Mouse (Mus musculus) thymus, adult 2 months (tissue): ENCODE measurements at regions not wholly inside any gene's neighbourhood (a gene's known extent, or its start where the extent isn't known, plus 50 kb on each side); places are given as distances from the start of the nearest gene placed in this dataset.

Experiments
- DNase-seq: peaks from one replicate; pipeline ENCODE4 v3.0.0; 2021
- H3K27ac ChIP-seq: fragments of 200-500 bp; 2 replicates; pipeline ENCODE4 v1.5.1; 2012; ENCODE audit warnings: low read length, control low read depth; ENCODE audit not compliant: control insufficient read depth, insufficient read depth
- H3K27me3 ChIP-seq: fragments of 200-500 bp; 2 replicates; pipeline ENCODE4 v1.6.1; 2012; ENCODE audit warnings: mild to moderate bottlenecking, low read length, moderate library complexity, mixed read lengths; ENCODE audit not compliant: control insufficient read depth, insufficient read depth
- H3K36me3 ChIP-seq: fragments of 200-500 bp; 2 replicates; pipeline ENCODE4 v1.6.1; 2012; ENCODE audit warnings: mild to moderate bottlenecking, low read length, moderate library complexity; ENCODE audit not compliant: control insufficient read depth, insufficient read depth
- H3K4me1 ChIP-seq: fragments of 200-500 bp; replicated peaks from 2 replicates; pipeline ENCODE4 v1.6.1; 2012; ENCODE audit warnings: low read length; ENCODE audit not compliant: control insufficient read depth, insufficient read depth
- H3K4me3 ChIP-seq: fragments of 200-500 bp; 2 replicates; pipeline ENCODE4 v1.5.1; 2012; ENCODE audit warnings: mild to moderate bottlenecking, low read length, control low read depth, moderate library complexity; ENCODE audit not compliant: control insufficient read depth, insufficient read depth
- CTCF ChIP-seq: fragments of 200-500 bp; IDR thresholded peaks from 2 replicates; pipeline ENCODE4 v1.5.1; 2012; ENCODE audit warnings: mild to moderate bottlenecking, control low read depth, low read length, moderate library complexity, borderline replicate concordance; ENCODE audit not compliant: control insufficient read depth, poor library complexity, insufficient read depth; ENCODE audit errors: extremely low read depth
- POLR2A ChIP-seq: fragments of 200-500 bp; IDR thresholded peaks from 2 replicates; pipeline ENCODE4 v1.6.1; 2012; ENCODE audit warnings: mild to moderate bottlenecking, low read length, control low read depth, moderate library complexity; ENCODE audit not compliant: control insufficient read depth, poor library complexity, insufficient read depth; ENCODE audit errors: extremely low read depth
- WGBS: fragments of 180-500 bp; shearing (Covaris S2); methylation state at CpG from one replicate; pipeline ENCODE4 v1.1.7; 2018; 5-methylcytosine and 5-hydroxymethylcytosine counted together

- 85% methylated on average over 4 of the region's 4 CpGs for WGBS
- Histone ChIP-seq H3K27me3 (no peaks in the 10 kb centered on the region), H3K36me3 (no peaks in the 10 kb centered on the region), H3K27ac (no peak overlapping the region), H3K4me3 (no peak overlapping the region), H3K4me1 (no peaks in the 10 kb centered on the region)
- no peak for DNase-seq
- no peak for TF ChIP-seq POLR2A
- TF ChIP-seq CTCF = no peak
These were observed 158.3 kb upstream of the Ptprz1 start for GRCm38 (mm10) chr6:22716864-22717557.

GRCm38 (mm10) chr6:22716144-22716856, 159.0 kb upstream of the Ptprz1 start:
- H3K4me3 ChIP-seq = no peak overlapping the region
- H3K27me3 ChIP-seq = no peaks in the 10 kb centered on the region
- no peak for DNase-seq
- no peaks in the 10 kb centered on the region for H3K4me1 ChIP-seq
- H3K27ac ChIP-seq = no peak overlapping the region
- no peak for TF ChIP-seq CTCF
- no peak for TF ChIP-seq POLR2A
- WGBS = 82% methylated on average over 7 of the region's 7 CpGs
- H3K36me3 ChIP-seq = no peaks in the 10 kb centered on the region

GRCm38 (mm10) chr6:22698187-22698586, 177.1 kb upstream of the Ptprz1 start:
- DNase-seq = no peak
- H3K27me3 ChIP-seq = no peaks in the 10 kb centered on the region
- no peaks in the 10 kb centered on the region for H3K36me3 ChIP-seq
- H3K4me1 ChIP-seq = no peaks in the 10 kb centered on the region
- H3K4me3 ChIP-seq = no peak overlapping the region
- TF ChIP-seq POLR2A (no peak), CTCF (no peak)
- H3K27ac ChIP-seq = no peak overlapping the region

- 86% methylated on average over 7 of the region's 7 CpGs for WGBS
- no peaks in the 10 kb centered on the region for H3K27me3 ChIP-seq
- no peak overlapping the region for H3K4me3 ChIP-seq
- no peaks in the 10 kb centered on the region for H3K4me1 ChIP-seq
- no peak for TF ChIP-seq CTCF
- TF ChIP-seq POLR2A = no peak
- no peak overlapping the region for H3K27ac ChIP-seq
- no peak for DNase-seq
- H3K36me3 ChIP-seq = no peaks in the 10 kb centered on the region
These were observed 186.6 kb upstream of the Ptprz1 start for GRCm38 (mm10) chr6:22688678-22689126.

GRCm38 (mm10) chr6:22674586-22674929, 200.7 kb upstream of the Ptprz1 start:
- Histone ChIP-seq H3K4me3 (no peak overlapping the region), H3K27me3 (no peaks in the 10 kb centered on the region), H3K4me1 (no peaks in the 10 kb centered on the region), H3K36me3 (no peaks in the 10 kb centered on the region), H3K27ac (no peak overlapping the region)
- TF ChIP-seq CTCF = no peak
- TF ChIP-seq POLR2A = no peak
- DNase-seq = no peak
- 81% methylated on average over 1 of the region's 1 CpGs for WGBS

GRCm38 (mm10) chr6:22673919-22674585, 201.2 kb upstream of the Ptprz1 start:
- H3K27me3 ChIP-seq = no peaks in the 10 kb centered on the region
- no peak for TF ChIP-seq POLR2A
- TF ChIP-seq CTCF = no peak
- whole genome bisulfite sequencing = 98% methylated on average over 2 of the region's 2 CpGs
- no peak overlapping the region for H3K27ac ChIP-seq
- no peak for DNase-seq
- H3K4me3 ChIP-seq = no peak overlapping the region
- H3K4me1 ChIP-seq = no peaks in the 10 kb centered on the region
- H3K36me3 ChIP-seq = no peaks in the 10 kb centered on the region
